Mouse (Mus musculus): ENCODE measurements around the gene Dock2. TPM values are rescaled to one million over a fixed set of nuclear protein-coding genes. Genes with fewer than 3 reads are reported as not detected.

The Dock2 gene
- total RNA-seq, 2 experiments from 2014 or later: 2.8 to 3.6 TPM

DNA sequence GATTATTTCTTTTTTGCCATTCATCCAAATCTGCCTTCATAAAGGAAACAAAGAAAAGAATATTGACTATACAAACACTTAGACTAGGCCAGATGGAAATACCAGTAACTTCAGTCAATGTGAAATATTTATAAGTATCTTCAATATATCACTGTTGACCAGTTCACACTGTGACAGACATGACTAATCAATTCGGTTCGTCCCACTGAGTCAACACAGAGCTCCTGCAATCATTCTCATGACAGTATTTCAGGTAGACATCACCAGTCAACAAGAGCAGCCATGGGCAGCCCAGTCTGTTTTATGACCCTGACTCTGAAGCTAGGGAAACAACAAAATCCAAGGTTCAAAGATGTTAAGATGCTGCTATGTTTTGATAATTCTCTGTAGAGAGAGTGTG, 351.7 kb downstream of the Dock2 start:
- no peak for DNase-seq (ENCODE audit: extremely low spot score in 1 of 2, low spot score in 1 of 2)

DNA sequence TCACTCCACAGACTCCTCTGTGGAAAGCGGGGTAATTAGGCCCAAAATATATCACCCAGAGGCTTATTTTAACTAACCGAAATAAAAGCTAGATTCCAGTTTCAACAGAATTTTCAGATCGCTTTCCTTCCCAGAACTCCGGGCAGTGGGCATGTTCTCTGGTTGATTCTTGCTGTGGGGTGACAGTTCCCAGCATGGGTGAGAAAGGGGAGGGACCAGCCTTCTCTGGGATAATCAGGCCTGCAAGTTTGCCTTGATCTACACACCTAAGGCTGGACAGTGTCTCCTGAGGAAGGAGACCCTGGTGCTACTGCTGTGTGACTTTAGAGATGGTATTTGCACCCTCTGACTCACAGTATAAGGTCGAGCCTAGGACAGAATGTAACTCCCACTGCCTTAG, 352.3 kb downstream of the Dock2 start:
- no peak for DNase-seq (ENCODE audit: extremely low spot score in 1 of 2, low spot score in 1 of 2)

DNA sequence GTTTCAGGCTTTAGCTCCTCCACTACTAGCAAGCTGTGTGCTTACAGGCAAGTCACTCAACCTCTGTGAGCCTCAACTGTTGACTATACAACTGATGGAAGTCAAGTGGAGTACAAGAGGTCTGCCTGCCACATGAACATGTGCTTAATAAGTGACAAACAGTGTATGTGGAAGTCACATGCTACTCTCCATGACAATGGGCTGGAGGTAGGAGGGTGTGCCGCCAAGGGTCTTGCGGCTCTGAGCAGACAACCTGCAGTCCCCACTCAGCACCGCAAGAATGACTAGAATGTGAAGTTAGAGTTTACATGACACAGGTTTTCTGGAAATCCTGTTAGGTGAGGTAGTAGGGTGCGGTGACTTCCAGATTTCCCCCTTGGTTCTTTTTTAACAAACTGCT, 352.8 kb downstream of the Dock2 start:
- no peak for DNase-seq (ENCODE audit: extremely low spot score in 1 of 2, low spot score in 1 of 2)

GRCm38 (mm10) chr11:34427212-34427611, 356.5 kb downstream of the Dock2 start:
- no peak for DNase-seq (ENCODE audit: extremely low spot score in 1 of 2, low spot score in 1 of 2)

DNA sequence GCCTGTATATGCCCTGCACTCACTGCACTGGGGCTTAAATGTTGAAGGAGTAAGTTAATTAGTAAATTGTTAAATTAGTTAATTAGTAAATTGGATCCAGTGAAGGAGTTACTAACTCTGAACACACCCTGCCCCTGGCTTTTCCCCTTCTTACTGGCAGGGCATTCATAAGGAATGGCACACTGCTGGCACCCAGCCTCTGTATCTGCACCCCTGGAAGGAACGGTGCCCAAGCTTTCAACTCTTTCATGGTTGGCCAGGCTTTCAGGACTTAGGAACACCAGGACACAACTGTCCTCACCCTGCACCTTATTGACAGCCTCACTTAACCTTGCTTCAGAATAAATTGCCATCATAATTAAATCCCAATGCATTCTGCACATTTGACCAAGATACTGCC, 359.1 kb downstream of the Dock2 start:
- no peak for DNase-seq (ENCODE audit: extremely low spot score in 1 of 2, low spot score in 1 of 2)

DNA sequence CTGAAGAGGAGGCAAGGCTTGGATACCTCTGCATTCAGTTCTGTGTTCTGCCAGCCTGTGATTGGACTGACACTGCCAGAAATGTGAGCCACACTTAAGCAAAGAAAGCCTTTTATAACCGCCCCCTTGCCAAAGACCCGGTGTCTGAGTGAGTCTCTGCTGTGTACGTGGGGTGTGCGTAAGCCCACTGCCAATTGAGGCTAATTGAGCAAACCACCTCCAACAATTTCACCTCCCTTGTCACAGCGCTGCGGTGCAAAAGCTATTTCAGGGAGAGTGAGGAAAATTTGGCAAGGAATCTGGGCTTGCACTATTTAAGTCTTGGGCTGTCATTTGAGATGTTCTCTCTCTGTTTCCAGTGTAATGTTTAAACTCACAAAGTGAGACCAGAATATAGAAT, 362.6 kb downstream of the Dock2 start:
- no peak for DNase-seq (ENCODE audit: extremely low spot score in 1 of 2, low spot score in 1 of 2)

- DNase-seq (ENCODE audit: extremely low spot score in 1 of 2, low spot score in 1 of 2): no peak
Measured at GRCm38 (mm10) chr11:34416619-34416979, 367.1 kb downstream of the Dock2 start.

- no peak for DNase-seq (ENCODE audit: extremely low spot score in 1 of 2, low spot score in 1 of 2)
Measured at GRCm38 (mm10) chr11:34415884-34416618, 367.6 kb downstream of the Dock2 start.

DNA sequence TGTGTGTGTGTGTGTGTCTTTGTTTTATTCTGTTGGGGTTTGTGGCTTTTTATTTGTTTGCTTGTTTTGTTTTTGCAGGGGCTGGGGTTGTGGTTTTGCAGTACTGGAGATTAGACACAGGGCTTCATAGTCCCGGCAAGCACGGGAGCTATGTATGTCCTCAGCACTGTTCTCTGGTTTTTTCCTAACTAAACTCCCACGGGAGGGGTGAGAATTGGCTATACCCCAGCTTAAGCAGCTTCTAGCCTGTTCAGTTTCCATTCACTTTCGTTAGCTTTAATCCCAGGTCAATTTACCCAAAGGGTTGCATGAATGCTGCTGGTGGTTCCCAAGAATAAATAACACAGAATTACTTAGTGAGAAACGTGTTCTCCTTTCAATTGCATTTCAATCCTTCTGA, 376.8 kb downstream of the Dock2 start:
- no peak for DNase-seq (ENCODE audit: extremely low spot score in 1 of 2, low spot score in 1 of 2)

DNA sequence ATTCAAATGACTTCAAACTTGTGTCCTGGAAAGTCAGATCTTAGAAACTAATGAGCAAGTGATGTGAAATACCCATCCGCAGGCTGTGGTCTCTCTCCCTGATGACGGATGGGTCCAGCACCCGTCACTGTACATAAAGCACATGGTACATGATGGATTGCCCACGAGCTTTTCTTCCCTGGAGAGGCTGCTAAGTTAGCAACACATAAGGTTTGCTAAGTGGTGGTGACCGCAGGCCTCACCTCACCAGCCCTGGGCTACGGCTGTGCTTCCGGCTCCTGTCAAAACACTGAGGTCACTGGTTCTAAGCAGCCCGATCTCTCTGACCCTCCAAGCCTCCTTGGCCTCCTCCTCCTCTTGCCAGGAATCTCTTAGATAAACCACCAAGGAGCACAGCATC, 377.4 kb downstream of the Dock2 start:
- no peak for DNase-seq (ENCODE audit: extremely low spot score in 1 of 2, low spot score in 1 of 2)

DNA sequence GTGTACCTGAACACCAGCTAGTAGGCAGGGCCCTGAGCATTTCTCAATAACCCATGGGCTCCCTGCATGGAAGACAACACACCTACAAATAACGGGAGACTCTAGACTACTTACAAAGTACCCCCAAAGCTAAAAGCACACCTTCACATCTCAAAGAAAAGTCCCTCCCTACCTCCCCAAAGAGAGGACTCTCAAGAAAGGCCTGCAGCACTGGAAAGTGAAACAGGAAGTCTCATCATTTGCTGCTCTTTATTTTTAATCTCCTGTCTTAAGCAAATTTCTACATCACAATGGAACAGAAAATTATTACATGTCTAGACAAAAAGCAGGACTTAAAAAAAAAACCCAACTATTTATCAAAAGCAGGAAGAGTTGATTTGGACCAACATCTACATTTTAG, 378.4 kb downstream of the Dock2 start:
- DNase-seq (ENCODE audit: extremely low spot score in 1 of 2, low spot score in 1 of 2): no peak

DNA sequence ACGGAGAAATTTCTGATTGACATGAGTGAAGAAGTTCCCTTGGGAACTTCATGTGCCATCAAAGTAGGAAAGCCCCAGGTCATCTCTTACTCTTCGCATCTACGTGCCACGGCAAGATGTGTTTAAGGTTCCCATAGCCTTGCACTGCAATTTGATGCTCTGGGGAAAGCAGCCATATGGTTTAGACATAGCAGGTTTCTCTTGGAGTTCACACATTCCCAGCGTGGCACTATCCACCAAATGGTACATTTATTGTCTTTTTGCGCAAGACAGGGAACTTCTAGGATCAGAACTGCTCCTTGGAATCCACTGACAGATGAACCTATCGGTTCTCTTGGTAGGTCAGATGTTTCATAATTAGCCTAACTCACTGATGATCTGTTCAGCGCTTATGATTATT, 382.3 kb downstream of the Dock2 start:
- DNase-seq (ENCODE audit: extremely low spot score in 1 of 2, low spot score in 1 of 2): no peak

DNA sequence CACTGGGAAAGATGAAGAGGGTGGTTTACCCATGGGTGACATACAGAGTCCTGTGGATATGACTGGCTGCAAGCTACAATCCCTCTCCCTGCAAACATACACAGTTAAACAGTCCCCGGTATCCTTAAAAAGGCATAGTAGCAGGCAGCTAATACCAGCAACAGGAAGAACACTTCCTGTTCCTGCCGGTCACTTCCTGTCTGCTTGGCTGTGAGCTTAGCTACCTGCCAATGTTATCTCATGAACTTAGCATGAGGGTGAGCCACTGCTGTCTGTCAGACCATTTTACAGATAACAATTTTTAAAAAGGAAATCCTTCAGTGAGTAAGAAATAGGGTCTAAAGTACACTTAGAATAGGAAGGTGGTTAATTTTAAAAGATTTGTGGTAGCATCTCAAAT, 385.1 kb downstream of the Dock2 start:
- DNase-seq (ENCODE audit: extremely low spot score in 1 of 2, low spot score in 1 of 2): no peak

- DNase-seq (ENCODE audit: extremely low spot score in 1 of 2, low spot score in 1 of 2): no peak
Measured at GRCm38 (mm10) chr11:34397661-34398060, 386.0 kb downstream of the Dock2 start.

DNA sequence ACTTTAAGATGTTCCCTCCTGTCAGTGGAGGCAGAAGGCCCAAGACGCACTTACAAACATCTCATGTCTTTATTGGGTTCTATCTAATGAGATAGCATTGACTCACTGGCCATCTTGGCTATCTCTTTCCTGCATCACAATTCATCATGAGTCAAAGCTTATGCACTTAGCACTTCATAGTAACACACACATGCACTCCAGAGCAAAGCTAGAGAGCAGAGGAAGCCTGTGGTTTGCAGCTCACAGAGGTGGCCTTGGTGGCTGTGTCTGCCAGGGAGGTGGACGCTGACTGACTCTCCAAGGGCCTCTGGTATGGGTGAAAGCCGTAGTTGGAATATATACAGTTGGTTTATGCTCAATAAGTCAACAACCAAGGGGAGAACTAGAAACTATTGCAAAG, 387.9 kb downstream of the Dock2 start:
- no peak for DNase-seq (ENCODE audit: extremely low spot score in 1 of 2, low spot score in 1 of 2)

DNA sequence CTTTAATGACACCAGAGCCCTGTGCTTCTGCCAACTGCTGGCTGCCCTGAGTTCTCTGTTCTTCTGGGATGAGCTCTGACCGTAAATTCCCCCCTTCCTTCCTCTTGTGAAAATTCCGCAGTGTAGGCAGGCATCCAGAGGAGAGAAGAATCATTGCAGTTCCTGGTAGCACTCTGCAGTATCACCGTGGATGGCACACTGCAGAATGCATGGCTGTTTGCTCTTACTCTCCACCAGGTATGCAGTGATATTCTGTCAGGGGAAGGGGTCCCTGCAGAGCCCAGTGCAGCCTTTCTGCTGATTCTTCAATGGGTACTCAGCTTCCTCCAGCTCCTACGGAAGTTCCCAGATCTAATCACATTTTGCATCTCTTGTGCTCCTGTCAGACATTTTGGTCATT, 391.6 kb downstream of the Dock2 start:
- no peak for DNase-seq (ENCODE audit: extremely low spot score in 1 of 2, low spot score in 1 of 2)

- no peak for DNase-seq (ENCODE audit: extremely low spot score in 1 of 2, low spot score in 1 of 2)
Measured at GRCm38 (mm10) chr11:34389261-34390116, 394.2 kb downstream of the Dock2 start.

GRCm38 (mm10) chr11:34385001-34385688, 398.5 kb downstream of the Dock2 start:
- no peak for DNase-seq (ENCODE audit: extremely low spot score in 1 of 2, low spot score in 1 of 2)

- DNase-seq (ENCODE audit: extremely low spot score in 1 of 2, low spot score in 1 of 2): no peak
Measured at GRCm38 (mm10) chr11:34384178-34384577, 399.5 kb downstream of the Dock2 start.

GRCm38 (mm10) chr11:34383501-34383900, 400.2 kb downstream of the Dock2 start:
- no peak for DNase-seq (ENCODE audit: extremely low spot score in 1 of 2, low spot score in 1 of 2)

DNA sequence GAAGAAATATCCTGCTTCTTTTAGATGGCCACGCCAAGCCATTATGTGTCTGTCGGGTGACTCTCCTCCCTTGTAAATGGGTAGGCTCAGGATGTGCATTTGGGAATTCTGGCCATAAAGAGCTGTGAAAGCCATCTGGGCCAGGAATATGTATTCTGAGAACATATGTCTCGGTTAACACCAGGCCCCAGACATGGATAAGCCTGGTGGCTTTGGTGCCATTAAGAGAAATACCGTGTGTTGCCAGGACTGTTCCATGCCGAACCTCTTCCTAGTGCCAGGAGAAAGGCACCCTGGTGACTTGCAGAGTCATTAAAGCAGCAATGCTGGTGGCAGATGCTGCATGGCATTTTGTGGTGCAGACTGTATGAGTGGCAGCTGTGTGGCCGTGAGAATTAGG, 406.0 kb downstream of the Dock2 start:
- no peak for DNase-seq (ENCODE audit: extremely low spot score in 1 of 2, low spot score in 1 of 2)
